Mouse (Mus musculus) layer of hippocampus, adult 9-11 months (tissue): ENCODE results near the gene Spopl.
"Not testable (repeated sequence)": the region's sequence is repeated elsewhere in the genome, so short reads cannot be mapped to it uniquely, and the experiment has no call there.

Experiments
- DNase-seq: peaks from one replicate; pipeline ENCODE4 v3.0.0; 2022

Spopl gene

DNA sequence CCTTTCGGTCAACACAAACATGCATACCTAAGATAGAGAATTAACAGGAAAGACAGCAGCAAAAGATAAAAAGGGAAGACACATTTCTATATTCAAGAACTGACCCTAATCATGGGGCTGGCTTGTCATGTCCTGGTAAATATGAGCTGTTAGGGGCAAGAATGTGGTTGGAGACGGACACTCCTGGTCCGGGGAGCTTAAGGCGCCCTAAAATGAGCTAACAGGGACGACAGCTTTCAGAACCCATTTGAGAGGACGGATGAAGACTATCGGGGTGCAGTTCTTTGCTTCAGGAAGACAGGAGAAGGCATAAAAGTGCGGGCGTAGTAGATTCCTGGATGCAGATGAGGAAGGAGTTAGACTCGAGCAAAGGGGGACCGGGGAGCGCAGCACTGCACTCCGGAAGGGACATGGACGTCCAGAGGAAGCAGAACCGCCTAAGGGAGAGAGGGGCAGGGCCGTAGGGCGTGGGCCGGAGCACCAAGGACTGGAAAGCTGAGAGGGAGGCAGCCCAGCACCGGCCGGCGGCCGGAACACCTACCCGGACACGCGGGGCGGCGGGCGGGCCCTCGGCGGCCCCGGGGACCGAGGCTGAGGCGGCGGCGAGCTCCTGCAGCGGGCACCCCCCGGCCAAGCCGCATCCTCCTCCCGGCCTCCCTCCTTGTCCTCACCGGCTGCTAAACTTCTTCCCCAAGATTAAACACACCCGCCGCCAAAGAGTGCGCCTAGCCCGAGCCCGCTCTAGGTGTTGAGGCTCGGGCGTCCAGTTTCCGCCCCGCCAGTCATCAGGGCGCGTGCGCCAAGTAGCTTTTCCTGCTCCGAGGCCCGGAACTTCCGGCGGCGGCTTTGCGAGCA lies at the start of gene Spopl:
Spopl (minus strand) TSS at position 805 of the 855 bp plus-strand sequence.
- DNase-seq = peak; percentile 87

DNA sequence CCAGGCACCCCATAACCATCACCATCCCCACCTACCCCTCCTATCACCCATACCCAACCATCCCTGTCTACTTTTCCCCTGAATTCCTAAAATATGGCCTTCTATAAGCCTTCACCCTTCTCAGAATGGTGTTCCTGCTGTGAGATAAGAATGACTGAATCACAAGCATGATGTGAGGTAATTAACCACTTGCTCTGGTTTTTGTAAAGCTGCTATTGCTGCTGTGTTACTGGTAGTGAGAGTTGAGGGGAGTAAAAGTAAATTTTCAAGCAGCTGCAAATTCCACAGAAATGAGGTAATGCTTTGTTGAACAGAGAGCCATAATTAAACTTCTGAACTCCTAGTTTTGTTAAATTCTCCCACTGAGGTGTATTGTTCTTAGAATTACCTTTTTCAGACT lies 48.2 kb upstream of the Spopl start:
- no peak for DNase-seq

DNA sequence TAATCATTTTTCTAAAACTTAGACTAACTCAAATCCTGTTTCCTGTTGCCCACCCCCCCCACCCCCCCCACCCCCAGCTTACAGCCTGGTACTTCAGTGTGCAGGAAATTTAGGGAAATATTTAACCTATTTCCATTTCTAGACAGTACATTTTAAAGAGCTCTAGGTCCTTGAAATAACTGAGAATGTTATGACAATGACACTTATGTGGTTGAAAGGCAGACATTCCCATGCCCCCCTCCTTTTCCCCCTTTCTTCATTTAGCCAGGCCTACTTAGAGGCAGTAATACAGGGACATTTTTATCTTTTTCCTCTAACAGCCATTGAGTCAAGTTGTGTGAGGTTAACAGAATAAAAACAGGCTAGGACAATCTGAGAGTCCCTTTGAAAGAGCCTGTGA lies 46.1 kb upstream of the Spopl start:
- DNase-seq = no peak

DNA sequence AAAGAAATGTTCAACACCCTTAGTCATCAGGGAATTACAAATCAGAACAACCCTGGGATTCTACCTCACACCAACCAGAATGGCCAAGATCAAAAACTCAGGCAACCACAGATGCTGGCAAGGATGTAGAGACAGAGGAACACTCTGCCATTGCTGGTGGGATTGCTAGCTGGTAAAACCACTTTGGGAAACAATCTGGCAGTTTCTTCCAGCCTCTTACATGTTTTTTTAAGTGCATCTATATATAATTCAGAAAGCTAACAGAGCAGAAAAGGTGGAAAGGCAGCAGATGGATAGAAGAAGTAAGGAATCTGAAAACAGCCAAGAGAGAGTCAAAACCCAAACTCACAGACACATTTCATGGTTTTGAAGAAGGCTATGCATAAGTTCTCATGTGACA lies 33.5 kb upstream of the Spopl start:
- no peak for DNase-seq

DNA sequence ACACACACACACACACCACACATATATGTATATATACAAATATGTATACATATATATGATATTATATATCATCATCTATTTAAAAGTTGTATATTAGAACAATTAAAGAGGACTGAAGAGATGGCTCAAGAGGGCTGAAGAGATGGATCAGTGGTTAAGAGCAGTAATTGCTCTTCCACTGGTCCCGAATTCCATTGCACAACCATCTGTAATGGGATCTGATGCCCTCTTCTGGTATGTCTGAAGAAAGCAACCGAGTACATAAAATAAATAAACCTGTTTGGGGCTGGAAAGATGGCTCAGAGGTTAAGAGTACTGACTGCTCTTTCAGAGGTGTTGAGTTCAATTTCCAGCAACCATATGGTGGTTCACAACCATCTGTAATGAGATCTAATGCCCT lies 16.9 kb upstream of the Spopl start:
- DNase-seq = no peak

DNA sequence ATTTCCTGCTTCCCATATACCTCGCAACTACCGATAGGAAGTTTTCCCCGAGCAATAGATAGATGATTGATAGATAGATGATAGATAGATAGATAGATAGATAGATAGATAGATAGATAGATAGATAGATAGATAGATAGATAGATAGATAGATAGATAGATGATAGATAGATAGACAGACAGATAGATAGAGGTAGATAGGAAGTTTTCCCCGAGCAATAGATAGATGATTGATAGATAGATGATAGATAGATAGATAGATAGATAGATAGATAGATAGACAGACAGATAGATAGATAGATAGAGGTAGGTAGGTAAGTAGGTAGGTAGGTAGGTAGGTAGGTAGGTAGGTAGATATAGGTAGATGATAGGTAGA lies 239 bp upstream of the Spopl start:
- not testable (repeated sequence) for DNase-seq

DNA sequence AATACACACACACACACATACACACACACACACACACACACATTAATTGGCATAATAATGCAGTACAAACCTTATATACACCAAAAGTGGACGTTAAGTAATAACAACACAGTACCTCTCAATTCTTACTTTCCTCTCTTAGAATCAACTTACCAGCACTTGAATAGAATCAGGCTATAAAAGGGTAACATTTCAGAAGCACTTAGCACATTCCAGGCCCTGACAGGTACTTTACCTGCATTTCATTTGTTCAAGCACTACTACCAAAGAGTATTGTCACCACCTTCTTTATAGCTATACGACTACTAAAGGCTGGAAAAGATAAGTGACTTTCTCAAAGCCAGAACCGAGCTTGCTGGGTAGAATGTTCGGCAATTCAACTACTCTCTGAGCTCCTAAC lies 1.3 kb downstream of the Spopl start:
- no peak for DNase-seq

DNA sequence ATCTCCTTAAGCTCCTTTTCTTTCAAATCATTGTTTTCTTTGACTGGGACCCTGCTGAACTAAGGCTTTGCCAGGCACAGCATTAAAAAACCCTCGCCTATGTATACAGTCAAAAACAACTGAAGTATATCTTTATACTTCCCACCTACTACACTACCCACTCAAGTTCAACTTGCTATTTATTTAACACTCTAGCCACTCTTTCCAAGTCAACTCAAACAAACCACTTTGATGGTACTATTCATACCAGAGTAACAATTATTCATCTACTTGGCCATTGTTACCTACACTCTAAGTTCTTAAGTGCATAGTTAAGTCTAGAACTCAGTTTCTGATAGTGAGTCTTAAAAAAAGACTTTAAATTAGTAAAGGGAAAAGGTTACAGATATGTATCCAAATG lies 3.1 kb downstream of the Spopl start:
- DNase-seq = no peak

DNA sequence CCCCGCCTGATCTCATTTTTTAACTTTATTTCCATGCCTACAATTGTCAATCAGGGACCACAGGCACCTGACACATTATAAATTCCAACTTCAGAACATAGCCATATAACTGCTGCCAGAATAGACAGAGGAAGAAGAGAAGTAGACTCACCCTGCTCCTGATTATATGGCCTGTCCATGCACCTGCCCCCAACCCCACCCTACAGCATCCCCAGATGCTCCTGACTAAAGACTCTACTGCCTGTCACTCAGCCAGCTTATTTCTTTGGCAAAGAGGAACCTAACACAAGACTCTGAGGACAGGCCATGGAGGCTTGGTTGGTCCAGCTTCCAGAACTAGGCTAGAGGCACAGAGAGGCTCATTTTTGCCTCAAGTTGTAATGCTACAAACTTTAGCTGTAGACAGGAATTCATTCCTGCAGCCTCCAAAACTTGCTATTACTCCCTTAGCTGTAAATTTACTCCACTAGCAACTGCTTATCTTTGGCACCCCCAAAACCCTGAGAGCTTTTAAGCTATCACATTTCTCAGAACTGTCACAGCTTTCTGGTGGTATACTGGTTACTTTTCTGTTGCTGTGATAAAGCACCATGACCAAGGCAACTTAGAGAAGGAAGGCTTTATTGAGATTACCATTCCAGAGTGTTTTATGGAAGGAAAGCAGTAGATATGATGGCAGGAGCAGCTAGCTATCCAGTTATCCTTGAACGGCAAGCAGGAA lies 6.7 kb downstream of the Spopl start:
- no peak for DNase-seq

DNA sequence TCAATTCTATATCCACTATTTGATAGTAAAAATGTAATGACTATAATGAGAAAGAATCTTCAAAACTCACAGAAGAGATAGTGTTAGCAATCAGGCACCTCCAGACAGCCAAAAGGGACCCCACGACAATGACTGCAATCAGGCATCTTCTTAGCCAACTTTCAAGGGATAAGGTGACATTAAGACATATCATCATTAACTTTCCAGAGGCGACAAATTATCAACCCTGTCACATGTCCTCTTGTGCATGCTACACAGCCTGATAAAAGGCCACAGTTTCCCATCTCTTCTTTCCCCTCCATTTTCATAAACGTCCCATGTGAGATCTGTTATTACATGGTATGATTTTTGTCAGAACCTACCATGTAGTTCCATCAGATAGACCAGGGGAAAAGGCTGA lies 9.0 kb downstream of the Spopl start:
- DNase-seq = no peak

DNA sequence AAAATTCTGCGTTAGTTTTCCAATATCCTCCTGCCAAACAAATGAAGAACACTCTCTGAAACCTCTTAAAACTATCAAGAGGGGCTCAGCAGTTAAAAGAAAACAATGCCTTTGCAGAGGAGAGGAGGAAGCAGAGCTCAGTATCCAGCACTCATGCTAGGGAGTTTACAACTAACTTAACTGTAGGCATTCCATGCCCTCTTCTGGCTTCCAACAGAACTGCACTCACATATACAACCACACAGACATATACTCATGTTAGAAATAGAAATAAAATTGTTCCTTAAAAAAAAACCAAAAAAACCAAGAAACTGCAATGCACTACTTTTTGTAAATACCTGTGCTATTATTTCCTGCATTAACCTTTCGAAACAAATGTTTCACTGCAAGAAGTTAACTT lies 12.7 kb downstream of the Spopl start:
- DNase-seq = no peak

DNA sequence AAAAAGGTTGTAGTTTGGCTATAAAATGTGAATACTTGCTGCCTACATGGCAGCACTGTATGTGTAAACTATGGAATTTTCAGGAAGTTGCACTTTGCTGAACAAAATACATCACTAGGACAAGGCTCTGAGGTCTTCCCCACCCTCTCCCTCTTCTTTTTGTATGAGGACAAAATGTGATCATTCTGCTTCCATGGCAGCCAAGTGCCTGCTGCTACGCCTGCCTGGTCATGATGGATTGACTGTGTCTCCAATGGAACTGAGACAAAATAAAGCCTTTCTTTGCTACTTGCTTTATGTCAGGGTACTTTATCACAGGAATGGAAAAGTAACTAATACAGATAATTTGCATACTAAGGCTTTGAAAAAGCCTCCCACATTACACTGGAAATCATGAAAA lies 20.7 kb downstream of the Spopl start:
- DNase-seq = no peak

DNA sequence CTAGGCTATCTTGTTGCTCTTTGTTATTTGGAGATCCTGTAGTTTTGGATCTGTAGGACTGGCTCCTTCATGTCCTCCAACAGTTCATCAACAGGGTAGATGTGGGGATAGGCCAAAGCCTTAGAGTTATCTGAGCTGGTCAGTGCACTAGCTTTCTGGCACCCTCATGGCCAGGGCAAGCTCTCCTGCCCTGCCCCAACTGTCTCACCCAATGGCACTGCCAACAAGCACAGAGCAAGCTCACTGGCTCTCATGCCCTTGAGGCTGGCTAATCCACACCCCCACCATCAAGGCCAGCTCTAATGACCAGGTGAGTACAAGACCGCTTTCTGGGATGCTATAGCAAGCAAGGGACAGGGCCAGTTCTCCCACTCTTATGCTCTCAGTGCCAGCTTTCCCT lies 24.7 kb downstream of the Spopl start:
- DNase-seq = no peak

DNA sequence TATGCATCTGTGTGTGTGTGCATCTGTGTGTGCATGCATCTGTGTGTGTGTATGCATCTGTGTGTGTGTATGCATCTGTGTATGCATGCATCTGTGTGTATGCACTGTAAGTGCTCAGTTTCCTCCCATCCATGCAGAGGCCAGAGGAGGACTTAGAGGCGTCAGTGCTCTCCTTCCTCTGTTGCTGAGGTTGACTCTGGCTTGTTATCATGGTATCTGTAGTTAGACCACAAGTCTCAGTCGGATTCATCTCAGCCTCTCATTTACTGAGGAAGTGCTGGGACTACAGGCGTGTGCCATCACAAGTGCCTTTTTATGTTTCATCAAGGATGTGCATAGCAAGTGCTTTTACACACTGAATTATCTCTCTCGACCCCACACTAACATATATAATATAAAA lies 31.9 kb downstream of the Spopl start:
- DNase-seq = no peak

DNA sequence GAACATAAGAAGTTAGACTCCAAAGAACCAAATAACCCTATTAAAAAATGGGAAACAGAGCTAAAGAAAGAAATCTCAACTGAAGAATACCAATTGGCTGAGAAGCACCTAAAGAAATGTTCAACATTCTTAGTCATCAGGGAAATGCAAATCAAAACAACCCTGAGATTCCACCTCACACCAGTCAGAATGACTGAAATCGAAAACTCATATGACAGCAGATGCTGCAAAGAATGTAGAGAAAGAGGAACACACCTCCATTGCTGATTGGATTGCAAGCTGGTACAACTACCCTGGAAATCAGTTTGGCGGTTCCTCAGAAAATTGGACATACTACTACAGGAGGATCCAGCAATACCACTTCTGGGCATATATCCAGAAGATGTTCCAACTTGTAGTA lies 44.2 kb downstream of the Spopl start:
- not testable (repeated sequence) for DNase-seq

DNA sequence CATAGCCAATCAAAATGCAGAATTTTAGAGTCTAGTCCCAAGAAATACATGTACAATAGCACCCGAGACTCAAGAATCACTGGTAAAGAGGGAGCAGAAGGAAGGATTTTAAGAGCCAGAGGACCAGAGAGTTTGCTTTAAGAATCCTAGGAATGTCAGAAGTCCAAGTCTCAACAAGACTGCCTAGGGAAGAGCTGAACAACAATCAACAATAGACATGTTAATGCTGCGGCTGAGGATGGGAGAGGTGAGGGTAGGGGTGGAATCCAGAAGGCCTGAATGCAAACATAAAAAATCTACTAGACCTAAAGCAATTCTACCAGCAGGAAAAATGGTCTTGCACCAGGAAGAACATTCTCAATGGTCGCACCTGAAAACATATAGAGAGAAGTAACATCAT lies 66.8 kb downstream of the Spopl start:
- DNase-seq = no peak

DNA sequence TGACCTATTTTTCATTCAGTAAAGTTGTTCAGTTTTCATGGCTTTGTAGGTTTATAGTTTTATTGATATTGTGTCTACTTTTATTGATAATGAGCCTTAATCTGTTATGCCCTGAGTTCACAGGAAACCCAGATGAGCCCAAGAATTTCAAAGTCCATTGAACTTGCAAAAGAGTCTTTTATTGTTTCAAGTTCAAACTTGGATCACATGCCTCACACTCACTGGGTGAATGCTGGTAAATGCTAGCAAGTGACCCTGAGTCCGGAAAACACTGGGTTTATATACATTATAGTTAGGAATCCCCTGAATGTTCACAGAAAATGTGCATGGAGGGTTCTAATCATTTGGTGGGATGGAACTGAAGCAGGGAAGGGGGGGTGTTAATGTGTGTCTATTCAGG lies 90.2 kb downstream of the Spopl start:
- no peak for DNase-seq

DNA sequence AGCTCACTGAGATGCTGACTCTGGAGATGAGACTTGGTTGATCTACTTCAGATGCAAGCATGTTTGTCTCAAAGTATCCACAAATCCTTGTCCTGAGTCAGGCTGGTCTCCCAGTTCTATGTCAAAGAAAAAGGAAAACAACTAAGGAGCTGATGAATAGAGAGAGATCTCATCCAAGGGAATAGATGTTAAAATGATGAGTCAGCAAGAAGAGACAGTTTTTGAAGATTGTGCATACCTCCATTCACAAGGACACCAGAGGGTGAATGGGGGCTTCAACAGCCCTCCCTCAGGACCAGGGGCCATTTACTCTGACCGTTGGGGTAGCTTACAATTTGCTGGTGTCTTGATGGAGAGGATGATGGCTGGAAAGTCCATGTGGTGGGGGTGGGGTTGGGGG lies 104.4 kb downstream of the Spopl start:
- DNase-seq = no peak

DNA sequence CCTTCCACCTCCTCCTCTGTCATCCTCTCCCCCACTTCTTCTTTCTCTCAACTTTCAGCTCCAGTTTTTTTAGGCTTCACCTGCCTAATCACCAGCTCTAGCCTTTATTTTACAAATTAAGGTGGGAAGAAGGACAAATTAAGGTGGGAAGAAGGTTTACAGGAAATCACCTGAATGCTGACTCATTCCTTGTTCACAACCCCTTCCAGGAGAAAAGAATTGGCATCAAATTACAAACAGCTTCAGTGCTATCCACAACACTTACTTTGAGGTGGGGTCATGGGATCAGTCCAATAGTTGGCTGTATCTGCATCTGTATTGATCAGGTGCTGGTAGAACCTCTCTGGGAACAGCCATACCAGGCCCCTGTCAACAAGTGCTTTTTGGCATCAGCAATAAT lies 114.5 kb downstream of the Spopl start:
- DNase-seq = no peak
